Comparison of ENCODE assay signal across 23 mouse cellular contexts in the genomic region with DNA sequence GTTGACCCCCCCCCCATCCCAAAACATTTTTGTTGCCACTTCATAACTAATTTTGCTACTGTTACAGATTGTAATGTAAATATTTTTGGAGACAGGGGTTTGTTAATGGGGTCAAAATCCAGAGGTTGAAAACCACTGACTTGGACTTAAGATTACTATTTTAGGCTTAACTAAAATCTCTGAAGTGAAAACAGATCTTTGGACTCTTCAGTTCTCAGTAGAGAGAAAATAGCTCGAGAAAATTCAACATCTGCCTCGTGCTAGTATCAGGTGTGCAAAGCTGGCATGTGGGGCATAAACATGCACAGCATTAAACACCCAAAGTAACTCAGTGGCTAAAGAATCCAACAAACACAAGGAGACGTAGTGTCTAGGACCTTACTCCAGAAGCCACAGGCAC.
"Had no signal": no experiment of that assay in that cellular context is flagged by ENCODE, and none has a peak within 500 bp of the region (broad histone marks: within the 10 kb centered on the region; RNA-seq: fewer than 3 reads in every experiment).

No protein-coding gene starts in this region.

- H3K4me3 ChIP-seq: gastrocnemius, adult 2 months; heart, embryonic 10.5 days; heart, embryonic 12.5 days; hindbrain, embryonic 10.5 days; hindbrain, embryonic 12.5 days; intestine, embryonic 15.5 days; layer of hippocampus, adult 2 months; left cerebral cortex, adult 2 months; limb, embryonic 10.5 days; limb, embryonic 12.5 days had no signal

- H3K36me3 ChIP-seq: heart, embryonic 10.5 days; heart, embryonic 12.5 days; hindbrain, embryonic 10.5 days; hindbrain, embryonic 12.5 days; intestine, embryonic 15.5 days; limb, embryonic 10.5 days; limb, embryonic 12.5 days had no signal

- H3K9me3 ChIP-seq: heart, embryonic 10.5 days; heart, embryonic 12.5 days; hindbrain, embryonic 10.5 days; hindbrain, embryonic 12.5 days; intestine, embryonic 15.5 days; limb, embryonic 10.5 days; limb, embryonic 12.5 days had no signal

- H3K4me1 ChIP-seq: heart, embryonic 10.5 days; heart, embryonic 12.5 days; hindbrain, embryonic 10.5 days; hindbrain, embryonic 12.5 days; intestine, embryonic 15.5 days; limb, embryonic 10.5 days; limb, embryonic 12.5 days had no signal

- ATAC-seq: forebrain, embryonic 16.5 days; hindbrain, embryonic 16.5 days; inflammation-experienced regulatory T-cells, adult 6 months; intestine, embryonic 15.5 days; intestine, postnatal 0 days had no signal

- H3K27ac ChIP-seq: gastrocnemius, adult 2 months; heart, embryonic 10.5 days; hindbrain, embryonic 10.5 days; hindbrain, embryonic 12.5 days; hindbrain, embryonic 14.5 days; intestine, embryonic 15.5 days; layer of hippocampus, adult 2 months; left cerebral cortex, adult 2 months; limb, embryonic 10.5 days; limb, embryonic 12.5 days; liver, embryonic 14.5 days had no signal

- H3K4me2 ChIP-seq: heart, embryonic 12.5 days; hindbrain, embryonic 12.5 days; hindbrain, embryonic 14.5 days; intestine, embryonic 15.5 days; limb, embryonic 12.5 days; liver, embryonic 11.5 days had no signal

- H3K27me3 ChIP-seq: heart, embryonic 12.5 days; hindbrain, embryonic 12.5 days; intestine, embryonic 15.5 days; limb, embryonic 12.5 days had no signal

- DNase-seq: gastrocnemius, adult 2 months; gastrocnemius, postnatal 10 days; gastrocnemius, postnatal 25 days; heart, adult 18-20 months; heart, postnatal 10 days; heart, postnatal 4 days; lung, adult 2 months had no signal

- H3K9ac ChIP-seq: heart, embryonic 12.5 days; hindbrain, embryonic 12.5 days; hindbrain, embryonic 14.5 days; intestine, embryonic 15.5 days; limb, embryonic 12.5 days; liver, embryonic 14.5 days had no signal
